Mouse (Mus musculus) G1E (cell line): ENCODE results near the gene Ndufb6.

Experiments used
- CTCF ChIP-seq: IDR thresholded peaks from 2 replicates; pipeline ENCODE4 v1.5.1; 2012; ENCODE audit warnings: low read depth, low read length, inconsistent platforms, mixed read lengths
- TAL1 ChIP-seq: conservative IDR thresholded peaks from 2 replicates; pipeline ENCODE4 v1.6.1; 2012; ENCODE audit warnings: low read depth, low read length, inconsistent platforms, mixed read lengths

GRCm38 (mm10) chr4:40299169-40299568 lies 19.9 kb upstream of the Ndufb6 start:
- no peak for TF ChIP-seq CTCF
- peak; percentile 45 for TF ChIP-seq TAL1
